Mouse (Mus musculus) embryonic facial prominence, embryonic 11.5 days (tissue): ENCODE measurements around the gene Rab14. TPM values are rescaled to one million over a fixed set of nuclear protein-coding genes. Genes with fewer than 3 reads are reported as not detected.

Experiments
- ATAC-seq: fragments of 200-750 bp; cut with Nextera tagmentation; replicated peaks from 2 replicates; pipeline ENCODE4 v1.8.0; 2017; ENCODE audit warnings: low read depth; ENCODE audit not compliant: insufficient number of reproducible peaks, low FRiP score, low TSS enrichment
- DNase-seq: peaks from one replicate; pipeline ENCODE4 v3.0.0-alpha.2; 2015; ENCODE audit warnings: low spot score
- H3K27ac ChIP-seq: fragments of 300-500 bp; sonication (generic); replicated peaks from 2 replicates; pipeline ENCODE4 v1.5.1; 2014; ENCODE audit warnings: mild to moderate bottlenecking, low read depth, low read length, control low read depth
- H3K27me3 ChIP-seq: fragments of 300-500 bp; sonication (generic); 2 replicates; pipeline ENCODE4 v1.6.1; 2014; ENCODE audit warnings: mild to moderate bottlenecking, low read length, moderate library complexity, mixed read lengths; ENCODE audit not compliant: control insufficient read depth, insufficient read depth
- H3K36me3 ChIP-seq: fragments of 300-500 bp; sonication (generic); replicated peaks from 2 replicates; pipeline ENCODE4 v1.6.1; 2014; ENCODE audit warnings: low read depth, mild to moderate bottlenecking, low read length, moderate library complexity, mixed read lengths; ENCODE audit not compliant: control insufficient read depth, insufficient read depth
- H3K4me1 ChIP-seq: fragments of 300-500 bp; sonication (generic); 2 replicates; pipeline ENCODE4 v1.6.1; 2014; ENCODE audit warnings: low read length, mixed read lengths; ENCODE audit not compliant: control insufficient read depth, insufficient read depth
- H3K4me2 ChIP-seq: fragments of 300-500 bp; sonication (generic); 2 replicates; pipeline ENCODE4 v1.6.1; 2014; ENCODE audit warnings: low read depth, mild to moderate bottlenecking, control low read depth, low read length, moderate library complexity
- H3K4me3 ChIP-seq: fragments of 300-500 bp; sonication (generic); 2 replicates; pipeline ENCODE4 v1.5.1; 2014; ENCODE audit warnings: low read depth, low read length, control low read depth
- H3K9ac ChIP-seq: fragments of 300-500 bp; sonication (generic); replicated peaks from 2 replicates; pipeline ENCODE4 v1.6.1; 2014; ENCODE audit warnings: mild to moderate bottlenecking, control low read depth, low read length
- H3K9me3 ChIP-seq: fragments of 300-500 bp; sonication (generic); replicated peaks from 2 replicates; pipeline ENCODE4 v1.6.1; 2016; ENCODE audit warnings: mild to moderate bottlenecking, low read length, inconsistent platforms, mixed read lengths; ENCODE audit not compliant: control insufficient read depth
- WGBS: fragments of 180-500 bp; shearing (Covaris S2); extraction: QIAGEN DNeasy Blood & Tissue Kit; methylation state at CpG from one replicate; pipeline ENCODE4 v1.1.7; 2014; 5-methylcytosine and 5-hydroxymethylcytosine counted together
- polyA plus RNA-seq: library from polyadenylated mRNA; unstranded; fragments of >200 nt; fragmentation: Nextera tagmentation; extraction: Ambion mirVana; gene quantifications from 2 replicates; pipeline ENCODE4 v1.2.1, GENCODE M21; 2014

Gene Rab14
- polyA plus RNA-seq, 1 experiment from 2014 or later = 246 TPM

GRCm38 (mm10) chr2:35158358-35158757 is 42.6 kb downstream of the Rab14 start:
- 74% methylated on average over 3 of the region's 3 CpGs for WGBS
- ATAC-seq (no peak), DNase-seq (no peak)
- no peaks in the 10 kb centered on the region for H3K9me3 ChIP-seq
- H3K27ac ChIP-seq = no peak overlapping the region
- no peaks in the 10 kb centered on the region for H3K27me3 ChIP-seq
- no peaks in the 10 kb centered on the region for H3K4me1 ChIP-seq
- H3K36me3 ChIP-seq = peaks cover 9% of the 10 kb centered on the region
- no peak overlapping the region for H3K9ac ChIP-seq
- H3K4me2 ChIP-seq = no peak overlapping the region
- H3K4me3 ChIP-seq = no peak overlapping the region

GRCm38 (mm10) chr2:35157836-35158235 is 43.1 kb downstream of the Rab14 start:
- H3K4me2 ChIP-seq = no peak overlapping the region
- H3K27me3 ChIP-seq = no peaks in the 10 kb centered on the region
- H3K9ac ChIP-seq = no peak overlapping the region
- no peak overlapping the region for H3K27ac ChIP-seq
- H3K9me3 ChIP-seq = no peaks in the 10 kb centered on the region
- 81% methylated on average over 7 of the region's 7 CpGs for WGBS
- DNase-seq (no peak), ATAC-seq (no peak)
- H3K4me3 ChIP-seq = no peak overlapping the region
- H3K36me3 ChIP-seq = peaks cover 9% of the 10 kb centered on the region
- H3K4me1 ChIP-seq = no peaks in the 10 kb centered on the region

DNA sequence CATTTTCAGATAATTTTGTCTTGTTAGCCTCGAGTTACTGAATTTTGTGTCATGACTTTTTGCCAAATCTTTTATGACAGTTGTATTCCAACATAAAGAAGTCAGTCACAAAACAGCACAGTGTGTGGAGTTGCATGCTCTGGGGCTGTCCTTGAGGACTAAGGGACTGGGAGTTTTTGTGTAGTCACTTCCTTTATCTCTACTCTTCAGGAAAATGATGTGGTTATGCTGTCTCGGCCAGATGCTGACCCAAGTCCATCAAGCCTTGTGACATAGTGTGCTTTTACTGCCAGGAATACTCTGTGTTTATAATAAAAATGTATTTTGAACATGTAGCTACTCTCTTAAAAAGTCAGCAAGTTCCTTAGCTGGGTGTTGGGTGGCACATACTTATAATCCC is 43.9 kb downstream of the Rab14 start:
- Histone ChIP-seq H3K9me3 (no peaks in the 10 kb centered on the region), H3K4me2 (no peak overlapping the region), H3K9ac (no peak overlapping the region), H3K27ac (no peak overlapping the region), H3K4me3 (no peak overlapping the region), H3K27me3 (no peaks in the 10 kb centered on the region), H3K4me1 (no peaks in the 10 kb centered on the region), H3K36me3 (peaks cover 12% of the 10 kb centered on the region)
- WGBS = 85% methylated on average over 2 of the region's 2 CpGs
- no peak for ATAC-seq
- no peak for DNase-seq

- Histone ChIP-seq H3K27me3 (no peaks in the 10 kb centered on the region), H3K4me2 (no peak overlapping the region), H3K36me3 (peaks cover 21% of the 10 kb centered on the region), H3K4me3 (no peak overlapping the region), H3K9me3 (no peaks in the 10 kb centered on the region), H3K9ac (no peak overlapping the region), H3K27ac (no peak overlapping the region), H3K4me1 (no peaks in the 10 kb centered on the region)
- WGBS = 86% methylated on average over 8 of the region's 8 CpGs
- ATAC-seq = no peak
- no peak for DNase-seq
Observed at GRCm38 (mm10) chr2:35153844-35154554, 46.9 kb downstream of the Rab14 start.

GRCm38 (mm10) chr2:35153179-35153578 is 47.7 kb downstream of the Rab14 start:
- H3K36me3 ChIP-seq = peaks cover 23% of the 10 kb centered on the region
- H3K9ac ChIP-seq = no peak overlapping the region
- no peak overlapping the region for H3K4me3 ChIP-seq
- 92% methylated on average over 6 of the region's 6 CpGs for WGBS
- H3K27me3 ChIP-seq = no peaks in the 10 kb centered on the region
- no peaks in the 10 kb centered on the region for H3K9me3 ChIP-seq
- H3K27ac ChIP-seq = no peak overlapping the region
- no peaks in the 10 kb centered on the region for H3K4me1 ChIP-seq
- no peak for ATAC-seq
- H3K4me2 ChIP-seq = no peak overlapping the region
- DNase-seq = no peak

GRCm38 (mm10) chr2:35151303-35151882 is 49.5 kb downstream of the Rab14 start:
- Histone ChIP-seq H3K4me1 (no peaks in the 10 kb centered on the region), H3K27me3 (no peaks in the 10 kb centered on the region), H3K27ac (no peak overlapping the region), H3K4me2 (no peak overlapping the region), H3K4me3 (no peak overlapping the region), H3K9ac (no peak overlapping the region), H3K9me3 (no peaks in the 10 kb centered on the region), H3K36me3 (peaks cover 23% of the 10 kb centered on the region)
- DNase-seq (no peak), ATAC-seq (no peak)
- 94% methylated on average over 13 of the region's 13 CpGs for WGBS

DNA sequence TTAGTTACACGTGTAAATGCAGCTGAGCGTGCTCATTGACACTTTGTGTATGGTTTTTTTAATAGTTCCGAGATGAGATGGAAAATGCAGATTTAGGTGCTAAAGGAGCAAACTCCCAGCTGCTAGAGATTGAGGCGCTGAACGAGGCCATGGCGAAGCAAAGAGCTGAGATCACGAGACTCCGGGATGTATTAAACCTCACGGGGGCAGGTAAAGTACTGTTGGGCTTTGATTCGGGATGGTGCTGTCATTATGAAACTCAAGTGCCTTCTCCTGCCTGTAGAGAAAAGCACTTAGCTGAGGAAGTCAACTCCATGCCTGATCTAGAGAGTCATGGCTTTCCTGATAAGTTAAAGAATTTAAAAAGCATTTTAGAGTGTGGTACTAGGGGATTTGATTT is 52.1 kb downstream of the Rab14 start:
- H3K27me3 ChIP-seq = no peaks in the 10 kb centered on the region
- WGBS = 90% methylated on average over 10 of the region's 10 CpGs
- no peak for DNase-seq
- H3K9me3 ChIP-seq = no peaks in the 10 kb centered on the region
- no peak overlapping the region for H3K9ac ChIP-seq
- no peak for ATAC-seq
- H3K27ac ChIP-seq = no peak overlapping the region
- no peak overlapping the region for H3K4me3 ChIP-seq
- peaks cover 22% of the 10 kb centered on the region for H3K36me3 ChIP-seq
- H3K4me2 ChIP-seq = no peak overlapping the region
- no peaks in the 10 kb centered on the region for H3K4me1 ChIP-seq

DNA sequence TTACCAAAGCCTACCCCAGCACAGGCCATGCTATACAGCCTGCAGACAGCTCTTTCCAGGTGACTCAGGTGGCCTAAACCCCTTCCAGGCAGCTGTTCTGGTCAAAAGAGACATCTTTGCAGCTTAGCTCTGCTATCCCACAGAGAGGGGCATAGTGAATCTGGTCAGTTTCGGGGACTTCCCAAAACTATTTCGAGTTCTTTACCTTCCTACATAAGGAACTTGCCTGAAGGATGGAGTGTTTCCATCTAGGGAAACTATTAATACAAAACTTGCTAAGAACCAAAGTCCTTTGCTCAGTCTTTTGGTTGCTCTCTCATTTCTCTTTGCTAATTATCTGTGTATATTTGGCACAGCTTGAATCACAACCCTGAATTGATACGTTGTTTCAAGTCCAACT is 59.2 kb downstream of the Rab14 start:
- Histone ChIP-seq H3K27me3 (no peaks in the 10 kb centered on the region), H3K4me2 (no peak overlapping the region), H3K4me3 (no peak overlapping the region), H3K36me3 (no peaks in the 10 kb centered on the region; the same call in 1 of the 2 replicates), H3K9ac (no peak overlapping the region), H3K27ac (no peak overlapping the region), H3K4me1 (no peaks in the 10 kb centered on the region), H3K9me3 (no peaks in the 10 kb centered on the region)
- 97% methylated on average over 3 of the region's 3 CpGs for whole genome bisulfite sequencing
- DNase-seq (no peak), ATAC-seq (no peak)
